Mouse (Mus musculus) cortical plate, adult 2 months (tissue): ENCODE data around the gene Tbx21. TPM values are rescaled to one million over a fixed set of nuclear protein-coding genes. Genes with fewer than 3 reads are reported as not detected.

Experiments used
- H3K27ac ChIP-seq: fragments of 200-500 bp; 2 replicates; pipeline ENCODE4 v1.5.1; 2012; ENCODE audit warnings: low read length, control low read depth, inconsistent platforms; ENCODE audit not compliant: insufficient read depth
- H3K4me1 ChIP-seq: fragments of 200-500 bp; 2 replicates; pipeline ENCODE4 v1.6.1; 2011; ENCODE audit warnings: low read length; ENCODE audit not compliant: control insufficient read depth, insufficient read depth
- H3K4me3 ChIP-seq: fragments of 200-500 bp; 2 replicates; pipeline ENCODE4 v1.5.1; 2011; ENCODE audit warnings: mild to moderate bottlenecking, low read length, control low read depth; ENCODE audit not compliant: insufficient read depth
- CTCF ChIP-seq: fragments of 200-500 bp; IDR thresholded peaks from 2 replicates; pipeline ENCODE4 v1.5.1; 2011; ENCODE audit warnings: mild to moderate bottlenecking, control low read depth, low read length; ENCODE audit not compliant: insufficient read depth; ENCODE audit errors: extremely low read depth
- POLR2A ChIP-seq: fragments of 200-500 bp; IDR thresholded peaks from 2 replicates; pipeline ENCODE4 v1.6.1; 2011; ENCODE audit warnings: mild to moderate bottlenecking, low read length, control low read depth; ENCODE audit not compliant: insufficient read depth; ENCODE audit errors: extremely low read depth
- polyA plus RNA-seq: library from polyadenylated mRNA; depleted of rRNA; stranded (reverse); fragments of >200 nt; gene quantifications from 2 replicates; pipeline ENCODE4 v1.2.3, GENCODE M21; 2012

Gene Tbx21
- polyA plus RNA-seq, 1 experiment = 0.10 TPM

- no peak overlapping the region; the same call in 1 of the 2 replicates for H3K4me3 ChIP-seq
- H3K27ac ChIP-seq = no peak overlapping the region
- no peak for TF ChIP-seq CTCF
- no peak for TF ChIP-seq POLR2A
- peaks cover 5% of the 10 kb centered on the region for H3K4me1 ChIP-seq
Observed at GRCm38 (mm10) chr11:97149026-97149425, 33.9 kb upstream of the Tbx21 start.

DNA sequence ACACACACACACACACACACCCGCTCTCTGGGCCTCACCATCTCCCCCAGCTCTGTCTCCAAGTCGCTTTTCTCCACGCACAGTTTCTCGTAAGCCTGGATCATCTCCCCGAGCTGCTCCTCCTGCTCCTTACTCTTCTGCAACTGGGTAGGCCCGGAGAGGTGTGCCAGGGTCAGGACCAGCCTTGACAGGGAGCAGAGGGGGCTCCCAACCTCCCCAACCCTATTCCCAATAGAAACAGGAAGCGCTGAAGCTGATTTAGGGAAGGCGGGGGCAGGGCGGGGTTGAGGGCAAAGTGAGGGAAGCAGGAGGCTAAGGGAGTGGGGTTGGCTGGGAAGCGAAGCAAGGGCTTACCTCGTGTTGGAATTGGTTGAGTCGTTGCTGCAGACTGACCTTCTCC lies 33.5 kb upstream of the Tbx21 start:
- H3K27ac ChIP-seq = no peak overlapping the region
- TF ChIP-seq CTCF = no peak
- no peak for TF ChIP-seq POLR2A
- no peak overlapping the region for H3K4me3 ChIP-seq
- H3K4me1 ChIP-seq = peaks cover 5% of the 10 kb centered on the region

DNA sequence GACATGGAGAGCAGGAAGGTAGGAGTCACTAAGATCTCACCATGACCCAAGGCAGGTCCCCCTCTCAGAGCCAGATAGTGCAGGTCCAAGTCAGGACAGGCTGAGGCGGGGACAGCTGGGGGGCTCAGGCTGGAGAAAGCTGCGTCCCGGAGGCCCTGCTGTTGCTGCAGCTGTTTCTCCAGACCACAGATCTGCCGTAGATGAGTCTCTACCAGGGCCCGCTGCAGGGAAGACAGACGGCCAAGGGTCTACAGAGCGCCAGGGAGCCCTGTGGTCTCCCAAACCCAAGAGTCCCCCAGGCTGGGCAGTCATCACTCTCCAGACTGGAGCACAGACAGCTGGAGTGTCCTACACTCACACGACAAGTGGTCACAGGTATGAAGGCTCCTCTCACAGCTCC lies 32.2 kb upstream of the Tbx21 start:
- Histone ChIP-seq H3K4me1 (peaks cover 4% of the 10 kb centered on the region), H3K4me3 (no peak overlapping the region), H3K27ac (no peak overlapping the region)
- TF ChIP-seq CTCF (no peak), POLR2A (no peak)

DNA sequence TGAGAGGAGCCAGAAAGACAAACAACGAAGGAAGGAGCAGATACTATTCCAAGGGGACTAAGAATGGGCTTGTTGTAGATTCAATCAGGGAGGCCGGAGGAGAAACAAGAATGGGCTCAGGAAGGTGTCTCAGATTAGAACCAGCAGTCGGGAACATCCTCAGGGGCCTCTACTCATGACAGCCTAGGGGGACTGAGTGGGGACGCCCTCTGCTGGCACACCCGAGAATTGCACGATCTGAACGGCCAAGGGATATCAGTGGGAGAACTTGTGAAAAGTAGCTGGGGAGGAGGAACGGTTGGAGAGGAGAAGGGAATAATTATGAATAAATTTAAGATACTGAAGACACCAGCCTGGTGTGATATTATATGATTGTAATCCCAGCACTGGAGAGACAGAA lies 31.6 kb upstream of the Tbx21 start:
- H3K4me1 ChIP-seq = peaks cover 4% of the 10 kb centered on the region
- H3K27ac ChIP-seq = no peak overlapping the region
- no peak for TF ChIP-seq POLR2A
- TF ChIP-seq CTCF = peak; percentile 91
- H3K4me3 ChIP-seq = no peak overlapping the region

- Histone ChIP-seq H3K4me1 (peaks cover 4% of the 10 kb centered on the region), H3K27ac (no peak overlapping the region)
- TF ChIP-seq POLR2A (no peak), CTCF (no peak)
Observed at GRCm38 (mm10) chr11:97145951-97146350, 30.8 kb upstream of the Tbx21 start.

DNA sequence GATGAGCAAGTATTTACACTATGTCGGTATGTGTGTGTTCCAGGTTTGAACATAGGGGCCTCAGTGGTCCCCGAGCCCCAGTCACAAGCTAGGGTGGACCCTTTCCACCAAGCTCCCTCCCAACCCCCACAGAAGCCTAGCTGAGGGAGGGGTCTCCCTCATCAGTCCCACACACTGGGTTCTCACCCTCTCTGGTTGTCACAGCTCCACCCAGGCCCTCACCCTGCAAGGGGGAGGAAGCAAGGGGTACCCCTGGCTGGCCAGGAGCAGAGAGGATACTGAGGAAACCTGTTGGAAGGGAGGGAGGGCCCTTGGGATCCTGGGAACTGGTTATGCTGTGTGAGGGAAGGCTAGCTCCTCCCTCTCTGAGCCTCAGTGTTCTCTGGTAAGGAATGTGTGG lies 30.2 kb upstream of the Tbx21 start:
- peaks cover 4% of the 10 kb centered on the region for H3K4me1 ChIP-seq
- TF ChIP-seq CTCF = no peak
- TF ChIP-seq POLR2A = no peak
- no peak overlapping the region for H3K4me3 ChIP-seq
- no peak overlapping the region for H3K27ac ChIP-seq

More at GRCm38 (mm10) chr11:97145951-97146350, 30.8 kb upstream of the Tbx21 start:
- H3K4me3 ChIP-seq = no peak overlapping the region

DNA sequence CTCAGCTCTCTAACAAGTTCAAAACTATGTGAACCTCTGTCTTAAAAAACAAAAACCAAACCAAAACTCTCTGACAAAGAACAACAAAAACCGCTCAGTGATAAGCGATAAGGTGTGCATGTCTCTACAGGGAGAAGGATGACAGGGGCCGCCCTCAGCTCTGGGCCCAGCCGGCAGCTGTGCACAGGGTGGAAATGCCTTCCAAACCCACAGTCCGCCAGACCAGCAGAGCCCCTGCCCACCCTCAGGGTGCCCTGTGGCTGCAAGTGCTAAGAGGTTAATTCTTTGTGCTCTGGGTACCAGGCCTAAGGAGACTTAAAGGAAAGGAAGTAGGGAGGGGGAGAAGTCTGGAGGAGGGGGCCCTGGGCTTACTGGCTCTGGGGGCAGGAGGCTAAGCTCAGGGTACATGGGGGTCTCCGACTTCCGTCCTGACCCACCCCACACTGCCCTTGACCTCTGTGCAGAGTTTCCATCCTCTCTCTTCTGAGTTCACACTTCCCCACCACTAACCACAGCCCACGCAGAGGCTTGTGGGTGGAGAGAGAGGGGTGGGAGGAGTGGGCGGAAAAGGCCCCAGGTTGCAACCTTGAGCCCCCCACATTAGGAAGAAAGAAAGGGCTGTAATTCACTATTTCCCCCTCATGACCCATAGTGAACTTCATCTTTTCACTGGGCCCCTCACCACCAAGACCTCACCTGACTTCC lies 28.2 kb upstream of the Tbx21 start:
- peaks cover 5% of the 10 kb centered on the region for H3K4me1 ChIP-seq
- TF ChIP-seq POLR2A = no peak
- TF ChIP-seq CTCF = no peak
- H3K27ac ChIP-seq = no peak overlapping the region
- H3K4me3 ChIP-seq = no peak overlapping the region

- no peak overlapping the region for H3K4me3 ChIP-seq
- no peak overlapping the region for H3K27ac ChIP-seq
- TF ChIP-seq POLR2A (no peak), CTCF (no peak)
- 0 out of 2 replicates have a peak, but pooled peaks cover 2% of the 10 kb centered on the region for H3K4me1 ChIP-seq
Observed at GRCm38 (mm10) chr11:97142159-97142608, 27.1 kb upstream of the Tbx21 start.

- TF ChIP-seq CTCF (no peak), POLR2A (no peak)
- H3K27ac ChIP-seq = no peak overlapping the region
- no peak overlapping the region for H3K4me3 ChIP-seq
- 0 out of 2 replicates have a peak, but pooled peaks cover 2% of the 10 kb centered on the region for H3K4me1 ChIP-seq
Observed at GRCm38 (mm10) chr11:97140811-97141210, 25.7 kb upstream of the Tbx21 start.

- TF ChIP-seq CTCF = no peak
- TF ChIP-seq POLR2A = no peak
- H3K27ac ChIP-seq = no peak overlapping the region
Observed at GRCm38 (mm10) chr11:97139256-97139655, 24.1 kb upstream of the Tbx21 start.

More at GRCm38 (mm10) chr11:97139256-97139655, 24.1 kb upstream of the Tbx21 start:
- H3K4me3 ChIP-seq = peak overlapping the region; percentile 26
- 0 out of 2 replicates have a peak, but pooled peaks cover 2% of the 10 kb centered on the region for H3K4me1 ChIP-seq
